Mouse (Mus musculus) myocyte (in vitro differentiated cells): ENCODE results near the gene Pakap. TPM values are rescaled to one million over a fixed set of nuclear protein-coding genes. Genes with fewer than 3 reads are reported as not detected.

Experiments used
- H3K27me3 ChIP-seq: one replicate; pipeline ENCODE4 v1.6.1; 2011; ENCODE audit not compliant: control insufficient read depth, insufficient read depth, insufficient read length
- H3K36me3 ChIP-seq: one replicate; pipeline ENCODE4 v1.6.1; 2011; ENCODE audit not compliant: control insufficient read depth, insufficient read depth
- H3K4me2 ChIP-seq: one replicate; pipeline ENCODE4 v1.6.1; 2011; ENCODE audit warnings: low read depth, control low read depth
- H3K4me3 ChIP-seq: one replicate; pipeline ENCODE4 v1.5.1; 2011; ENCODE audit warnings: mild to moderate bottlenecking, control low read depth, moderate library complexity
- H3K79me2 ChIP-seq: one replicate; pipeline ENCODE4 v1.6.1; 2011; ENCODE audit not compliant: control insufficient read depth, insufficient read depth
- H3ac ChIP-seq: one replicate; pipeline ENCODE4 v1.6.1; 2011; ENCODE audit not compliant: control insufficient read depth, insufficient read length
- CEBPB ChIP-seq: IDR thresholded peaks from 2 replicates; pipeline ENCODE4 v1.6.1; 2011; ENCODE audit warnings: mild to moderate bottlenecking, moderate library complexity; ENCODE audit not compliant: poor library complexity, insufficient read depth, severe bottlenecking
- E2F4 ChIP-seq: IDR thresholded peaks from one replicate; pipeline ENCODE4 v1.6.1; 2011; ENCODE audit warnings: mild to moderate bottlenecking, control low read depth, moderate library complexity; ENCODE audit not compliant: insufficient read depth
- MAX ChIP-seq: IDR thresholded peaks from one replicate; pipeline ENCODE4 v1.6.1; 2011; ENCODE audit warnings: low read depth, mild to moderate bottlenecking, control low read depth
- MYOD1 ChIP-seq, 3 experiments: IDR thresholded peaks; one replicate each; pipeline ENCODE4 v1.6.1; 2011; ENCODE audit warnings: control low read depth in 2 of 3, low read depth in 2 of 3, mild to moderate bottlenecking in 2 of 3, moderate library complexity in 1 of 3; ENCODE audit not compliant: insufficient read length in 2 of 3, control insufficient read depth in 1 of 3
- MYOG ChIP-seq, 3 experiments: IDR thresholded peaks; one replicate each; pipeline ENCODE4 v1.6.1; 2011; ENCODE audit warnings: control low read depth in 2 of 3, low read depth in 2 of 3, mild to moderate bottlenecking in 2 of 3; ENCODE audit not compliant: insufficient read length in 2 of 3, control insufficient read depth in 1 of 3, insufficient read depth in 1 of 3
- POLR2A ChIP-seq: IDR thresholded peaks from one replicate; pipeline ENCODE4 v1.6.1; 2011; ENCODE audit warnings: low read depth, mild to moderate bottlenecking, control low read depth, moderate library complexity; ENCODE audit not compliant: insufficient read length
- POLR2AphosphoS2 ChIP-seq: IDR thresholded peaks from one replicate; pipeline ENCODE4 v1.6.1; 2011; ENCODE audit warnings: low read depth, control low read depth; ENCODE audit not compliant: insufficient read length
- REST ChIP-seq: IDR thresholded peaks from one replicate; pipeline ENCODE4 v1.6.1; 2011; ENCODE audit warnings: mild to moderate bottlenecking, control low read depth, moderate library complexity; ENCODE audit not compliant: insufficient read depth, insufficient read length
- SRF ChIP-seq: IDR thresholded peaks from one replicate; pipeline ENCODE4 v1.6.1; 2011; ENCODE audit warnings: low read depth; ENCODE audit not compliant: control insufficient read depth, insufficient read length
- TCF12 ChIP-seq: IDR thresholded peaks from one replicate; pipeline ENCODE4 v1.6.1; 2011; ENCODE audit warnings: mild to moderate bottlenecking, control low read depth; ENCODE audit not compliant: poor library complexity, insufficient read depth, severe bottlenecking
- TCF3 ChIP-seq: IDR thresholded peaks from one replicate; pipeline ENCODE4 v1.6.1; 2011; ENCODE audit warnings: low read depth, control low read depth; ENCODE audit not compliant: insufficient read length
- USF1 ChIP-seq: IDR thresholded peaks from one replicate; pipeline ENCODE4 v1.6.1; 2011; ENCODE audit warnings: low read depth, mild to moderate bottlenecking, control low read depth, moderate library complexity
- polyA plus RNA-seq: library from polyadenylated mRNA; unstranded; fragments of >200 nt; fragmentation: generic; extraction: Trizol; gene quantifications from one replicate; pipeline ENCODE4 v1.2.1, GENCODE M21; 2012; ENCODE audit warnings: missing spikeins

Pakap gene
- polyA plus RNA-seq, 1 experiment, result 6.5 TPM

GRCm38 (mm10) chr4:57547785-57548184, 20.2 kb upstream of the Pakap start:
- no peaks in the 10 kb centered on the region for H3K36me3 ChIP-seq
- H3K4me2 ChIP-seq, result no peak overlapping the region
- no peak for TF ChIP-seq USF1
- no peak for TF ChIP-seq MYOG (IDR thresholded peaks at IDR 0.05; ENCODE audit: control insufficient read depth in 1 of 3, insufficient read depth in 1 of 3, insufficient read length in 2 of 3, low read depth in 2 of 3)
- no peak for TF ChIP-seq SRF
- no peak for TF ChIP-seq POLR2A
- no peak for TF ChIP-seq E2F4
- TF ChIP-seq CEBPB, result no peak
- TF ChIP-seq TCF12, result no peak
- TF ChIP-seq REST, result no peak
- no peak for TF ChIP-seq MYOD1 (IDR thresholded peaks at IDR 0.05; ENCODE audit: control insufficient read depth in 1 of 3, insufficient read length in 2 of 3, low read depth in 2 of 3)
- no peak for TF ChIP-seq TCF3
- H3K4me3 ChIP-seq, result no peak overlapping the region
- no peaks in the 10 kb centered on the region for H3K79me2 ChIP-seq
- H3K27me3 ChIP-seq, result no peaks in the 10 kb centered on the region
- H3ac ChIP-seq, result no peak overlapping the region

GRCm38 (mm10) chr4:57550216-57550615, 17.8 kb upstream of the Pakap start:
- Histone ChIP-seq H3K36me3 (no peaks in the 10 kb centered on the region), H3K4me2 (peak overlapping the region; percentile 70), H3K4me3 (no peak overlapping the region), H3ac (no peak overlapping the region), H3K79me2 (no peaks in the 10 kb centered on the region), H3K27me3 (no peaks in the 10 kb centered on the region)
- TF ChIP-seq POLR2A (no peak), TCF12 (peak; percentile 75), CEBPB (0 out of 2 replicates have a peak, but pooled peaks have one; percentile 21), USF1 (no peak), MYOG (IDR thresholded peaks at IDR 0.05; ENCODE audit: control insufficient read depth in 1 of 3, insufficient read depth in 1 of 3, insufficient read length in 2 of 3, low read depth in 2 of 3) (peak in 2 of 3 experiments; percentile 67 to 71), MYOD1 (IDR thresholded peaks at IDR 0.05; ENCODE audit: control insufficient read depth in 1 of 3, insufficient read length in 2 of 3, low read depth in 2 of 3) (peak; percentile 69 to 95 (median 93)), POLR2AphosphoS2 (no peak), MAX (no peak), TCF3 (peak; percentile 14)

- H3ac ChIP-seq, result no peak overlapping the region
- H3K27me3 ChIP-seq, result no peaks in the 10 kb centered on the region
- no peak overlapping the region for H3K4me3 ChIP-seq
- no peaks in the 10 kb centered on the region for H3K79me2 ChIP-seq
- no peaks in the 10 kb centered on the region for H3K36me3 ChIP-seq
- TF ChIP-seq MYOG (IDR thresholded peaks at IDR 0.05; ENCODE audit: control insufficient read depth in 1 of 3, insufficient read depth in 1 of 3, insufficient read length in 2 of 3, low read depth in 2 of 3) (no peak), E2F4 (no peak), MAX (no peak), TCF3 (no peak), CEBPB (no peak), POLR2AphosphoS2 (no peak), USF1 (no peak), REST (no peak), MYOD1 (IDR thresholded peaks at IDR 0.05; ENCODE audit: control insufficient read depth in 1 of 3, insufficient read length in 2 of 3, low read depth in 2 of 3) (no peak), SRF (no peak), POLR2A (no peak), TCF12 (no peak)
- H3K4me2 ChIP-seq, result no peak overlapping the region
Observed at GRCm38 (mm10) chr4:57557102-57557501, 10.9 kb upstream of the Pakap start.

DNA sequence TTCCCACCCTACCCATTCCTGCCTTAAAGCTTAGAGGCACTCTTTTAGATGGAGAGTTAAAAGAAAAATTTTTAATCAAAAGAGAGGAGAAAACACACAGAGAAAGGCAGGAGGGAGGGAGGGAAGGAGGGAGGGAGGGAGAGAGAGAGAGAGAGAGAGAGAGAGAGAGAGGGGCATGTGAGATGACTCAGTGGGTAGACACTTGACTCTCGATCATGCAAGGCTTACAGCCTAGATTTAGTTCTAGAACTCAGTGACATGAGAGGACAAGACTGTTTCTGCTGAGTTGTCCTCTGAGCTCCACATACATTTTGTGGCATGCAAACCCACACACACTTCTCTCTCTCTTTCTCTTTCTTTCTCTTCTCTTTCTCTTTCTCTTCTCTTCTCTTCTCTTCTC, 8.5 kb upstream of the Pakap start:
- TF ChIP-seq POLR2A (peak; percentile 28), MYOD1 (IDR thresholded peaks at IDR 0.05; ENCODE audit: control insufficient read depth in 1 of 3, insufficient read length in 2 of 3, low read depth in 2 of 3) (no peak)
- Histone ChIP-seq H3ac (no peak overlapping the region), H3K79me2 (no peaks in the 10 kb centered on the region), H3K27me3 (no peaks in the 10 kb centered on the region), H3K4me3 (peak overlapping the region; percentile 1), H3K36me3 (no peaks in the 10 kb centered on the region), H3K4me2 (peak overlapping the region; percentile 80)

GRCm38 (mm10) chr4:57560010-57560409, 8.0 kb upstream of the Pakap start:
- Histone ChIP-seq H3K36me3 (no peaks in the 10 kb centered on the region), H3K4me2 (peak overlapping the region; percentile 80), H3K4me3 (peak overlapping the region; percentile 1), H3ac (no peak overlapping the region), H3K27me3 (no peaks in the 10 kb centered on the region), H3K79me2 (no peaks in the 10 kb centered on the region)
- TF ChIP-seq SRF, result peak; percentile 98
- TF ChIP-seq MYOD1 (IDR thresholded peaks at IDR 0.05; ENCODE audit: control insufficient read depth in 1 of 3, insufficient read length in 2 of 3, low read depth in 2 of 3), result peak in 2 of 3 experiments; percentile 74 to 81
- TF ChIP-seq E2F4, result no peak
